Mouse (Mus musculus): ENCODE measurements around the gene Pak7.

DNA sequence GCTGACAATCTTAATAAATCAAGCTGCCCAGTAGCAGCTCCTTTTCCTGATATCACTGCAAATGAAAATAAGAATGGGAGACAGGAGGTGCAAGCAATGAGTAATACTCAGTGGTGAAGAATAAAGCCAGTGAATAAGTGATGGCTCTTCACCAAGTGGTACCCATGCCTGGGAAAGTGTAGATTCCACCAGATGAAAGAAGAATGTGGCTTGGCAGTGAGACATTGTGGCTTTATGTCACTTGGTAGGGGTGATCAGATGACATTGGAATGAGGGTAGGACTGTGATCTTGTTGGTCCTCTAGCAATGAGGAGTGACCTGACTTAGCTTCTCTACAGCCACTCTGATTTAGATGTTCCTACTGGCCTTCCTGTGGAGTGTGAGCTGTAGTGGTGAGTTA, 249.3 kb downstream of the Pak7 start:
- no peak for TF ChIP-seq GATA1 (IDR thresholded peaks at IDR 0.05; ENCODE audit: borderline replicate concordance, low read length)
- no peak for TF ChIP-seq FLI1 (IDR thresholded peaks at IDR 0.05; ENCODE audit: low read length)

All from megakaryocyte, embryonic 14.5 days (primary cell).